Mouse (Mus musculus) midbrain, embryonic 16.5 days (tissue): ENCODE results near the gene Midn. TPM values are rescaled to one million over a fixed set of nuclear protein-coding genes. Genes with fewer than 3 reads are reported as not detected.

Experiments
- ATAC-seq: fragments of 200-750 bp; cut with Nextera tagmentation; 2 replicates; pipeline ENCODE4 v1.8.0; 2017; ENCODE audit warnings: moderate TSS enrichment
- H3K27ac ChIP-seq: fragments of 300-500 bp; sonication (generic); 2 replicates; pipeline ENCODE4 v1.5.1; 2014; ENCODE audit warnings: mild to moderate bottlenecking, low read length, mixed read lengths
- H3K27me3 ChIP-seq: fragments of 300-500 bp; sonication (generic); 2 replicates; pipeline ENCODE4 v1.6.1; 2014; ENCODE audit warnings: low read depth, low read length, mixed read lengths; ENCODE audit not compliant: control insufficient read depth, insufficient read depth
- H3K36me3 ChIP-seq: fragments of 300-500 bp; sonication (generic); 2 replicates; pipeline ENCODE4 v1.6.1; 2014; ENCODE audit warnings: mild to moderate bottlenecking, low read length, moderate library complexity, mixed read lengths; ENCODE audit not compliant: control insufficient read depth, insufficient read depth
- H3K4me1 ChIP-seq: fragments of 300-500 bp; sonication (generic); 2 replicates; pipeline ENCODE4 v1.6.1; 2014; ENCODE audit warnings: mild to moderate bottlenecking, low read length, mixed read lengths; ENCODE audit not compliant: control insufficient read depth, insufficient read depth
- H3K4me2 ChIP-seq: fragments of 300-500 bp; sonication (generic); 2 replicates; pipeline ENCODE4 v1.6.1; 2014; ENCODE audit warnings: mild to moderate bottlenecking, low read length, mixed read lengths
- H3K4me3 ChIP-seq: fragments of 300-500 bp; sonication (generic); 2 replicates; pipeline ENCODE4 v1.5.1; 2014; ENCODE audit warnings: low read depth, mild to moderate bottlenecking, low read length, moderate library complexity, mixed read lengths
- H3K9ac ChIP-seq: fragments of 300-500 bp; sonication (generic); 2 replicates; pipeline ENCODE4 v1.6.1; 2014; ENCODE audit warnings: low read depth, low read length, mixed read lengths
- H3K9me3 ChIP-seq: fragments of 300-500 bp; sonication (generic); replicated peaks from 2 replicates; pipeline ENCODE4 v1.6.1; 2014; ENCODE audit warnings: mild to moderate bottlenecking, low read length, mixed read lengths; ENCODE audit not compliant: control insufficient read depth, poor library complexity, severe bottlenecking
- WGBS: fragments of 180-500 bp; shearing (Covaris S2); extraction: QIAGEN DNeasy Blood & Tissue Kit; methylation state at CpG from one replicate; pipeline ENCODE4 v1.1.7; 2014; 5-methylcytosine and 5-hydroxymethylcytosine counted together
- polyA plus RNA-seq: library from polyadenylated mRNA; unstranded; fragments of >200 nt; fragmentation: Nextera tagmentation; extraction: Ambion mirVana; gene quantifications from 2 replicates; pipeline ENCODE4 v1.2.1, GENCODE M21; 2015

Gene Midn
- polyA plus RNA-seq, 1 experiment from 2014 or later, result 15.5 TPM

DNA sequence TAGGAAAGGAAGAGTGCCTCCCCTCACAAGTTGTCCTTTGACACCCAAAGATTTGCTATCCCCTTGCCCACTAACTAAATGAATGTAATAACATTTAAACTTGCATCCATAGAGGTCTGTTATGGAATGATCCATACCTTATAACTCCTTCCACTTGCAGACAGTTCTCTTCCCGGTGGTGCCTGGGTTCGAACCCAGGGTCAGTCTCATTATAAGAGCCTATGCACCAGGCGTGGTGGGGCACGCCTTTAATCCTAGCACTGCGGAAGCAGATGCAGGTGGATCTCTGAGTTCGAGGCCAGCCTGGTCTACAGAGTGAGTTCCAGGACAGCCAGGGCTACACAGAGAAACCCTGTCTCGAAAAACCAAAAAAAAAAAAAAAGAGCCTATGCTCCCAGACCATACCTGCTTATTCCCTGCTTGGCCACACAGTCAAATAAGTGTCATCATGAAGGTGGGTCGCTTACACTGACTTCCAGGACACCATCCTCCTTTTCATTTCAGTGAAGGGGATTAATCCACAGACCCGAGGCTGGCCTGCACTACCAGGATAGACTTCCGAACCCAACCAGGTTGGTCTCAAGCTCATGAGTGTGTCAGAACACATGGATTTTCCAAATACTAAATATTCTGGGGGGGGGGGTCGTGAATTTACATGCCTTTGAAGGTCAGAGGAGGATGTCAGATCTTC lies 8.0 kb upstream of the Midn start:
- no peak for ATAC-seq
- Histone ChIP-seq H3K4me3 (no peak overlapping the region), H3K9ac (no peak overlapping the region), H3K4me1 (peaks cover 34% of the 10 kb centered on the region), H3K27ac (peak overlapping the region; percentile 96), H3K9me3 (no peaks in the 10 kb centered on the region), H3K36me3 (peaks cover 18% of the 10 kb centered on the region; the same call in 1 of the 2 replicates), H3K27me3 (no peaks in the 10 kb centered on the region), H3K4me2 (no peak overlapping the region)
- 75% methylated on average over 11 of the region's 11 CpGs for WGBS

DNA sequence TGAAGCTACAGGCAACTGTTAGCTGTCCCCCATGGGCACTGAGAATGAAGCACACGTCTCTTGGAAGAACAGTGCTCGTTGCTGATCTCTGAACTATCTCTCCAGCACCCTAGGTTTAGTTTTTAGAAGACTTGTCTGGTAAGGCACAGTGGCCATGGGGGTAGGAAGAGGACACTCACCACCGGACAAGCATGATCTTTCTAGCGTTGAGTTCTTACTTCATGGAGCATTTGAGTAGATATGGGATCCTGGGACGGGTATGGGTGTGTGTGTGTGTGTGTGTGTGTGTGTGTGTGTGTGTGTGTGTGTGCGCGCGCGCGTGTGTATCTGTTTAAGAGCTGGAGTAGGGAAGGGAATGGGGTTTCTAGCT lies 7.4 kb upstream of the Midn start, which contains the start of gene Cbarp:
Cbarp (minus strand) TSS at position 170 of the 370 bp plus-strand sequence.
- Histone ChIP-seq H3K36me3 (peaks cover 17% of the 10 kb centered on the region; the same call in 1 of the 2 replicates), H3K4me2 (peak within 1 kb of the TSS; percentile 97), H3K4me1 (peaks cover 34% of the 10 kb centered on the region), H3K27me3 (no peaks in the 10 kb centered on the region), H3K4me3 (peak within 1 kb of the TSS; percentile 81), H3K9me3 (no peaks in the 10 kb centered on the region), H3K9ac (peak within 1 kb of the TSS; percentile 36), H3K27ac (peak within 1 kb of the TSS; percentile 96)
- 66% methylated on average over 10 of the region's 10 CpGs for WGBS
- no peak for ATAC-seq

DNA sequence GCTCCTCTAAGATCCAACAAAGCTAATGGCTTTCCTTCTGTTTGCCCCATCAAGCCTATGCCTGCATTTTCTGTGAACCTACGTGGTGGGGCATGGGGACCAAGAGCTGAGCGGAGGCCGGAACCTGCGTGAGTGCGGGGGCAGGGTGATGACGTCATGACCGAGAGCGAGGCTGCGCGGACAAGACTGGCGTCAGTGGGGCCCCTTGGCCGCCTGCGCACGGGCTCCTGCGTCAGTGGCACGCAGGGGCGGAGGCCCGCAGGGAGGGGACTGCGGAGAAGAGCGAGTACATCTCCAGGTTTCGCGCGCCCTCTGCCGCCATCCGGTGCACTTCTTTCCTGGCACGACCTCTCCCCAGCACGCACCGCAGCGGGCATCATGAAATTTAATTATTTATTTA lies 6.8 kb upstream of the Midn start:
- Histone ChIP-seq H3K4me1 (peaks cover 30% of the 10 kb centered on the region), H3K27me3 (no peaks in the 10 kb centered on the region), H3K27ac (peak overlapping the region; percentile 85), H3K9ac (peak overlapping the region; percentile 36; the same call in 1 of the 2 replicates), H3K4me2 (peak overlapping the region; percentile 97), H3K36me3 (peaks cover 12% of the 10 kb centered on the region; the same call in 1 of the 2 replicates), H3K4me3 (peak overlapping the region; percentile 81), H3K9me3 (no peaks in the 10 kb centered on the region)
- WGBS, result under 1% methylated on average over 28 of the region's 29 CpGs
- ATAC-seq, result peak; percentile 55

DNA sequence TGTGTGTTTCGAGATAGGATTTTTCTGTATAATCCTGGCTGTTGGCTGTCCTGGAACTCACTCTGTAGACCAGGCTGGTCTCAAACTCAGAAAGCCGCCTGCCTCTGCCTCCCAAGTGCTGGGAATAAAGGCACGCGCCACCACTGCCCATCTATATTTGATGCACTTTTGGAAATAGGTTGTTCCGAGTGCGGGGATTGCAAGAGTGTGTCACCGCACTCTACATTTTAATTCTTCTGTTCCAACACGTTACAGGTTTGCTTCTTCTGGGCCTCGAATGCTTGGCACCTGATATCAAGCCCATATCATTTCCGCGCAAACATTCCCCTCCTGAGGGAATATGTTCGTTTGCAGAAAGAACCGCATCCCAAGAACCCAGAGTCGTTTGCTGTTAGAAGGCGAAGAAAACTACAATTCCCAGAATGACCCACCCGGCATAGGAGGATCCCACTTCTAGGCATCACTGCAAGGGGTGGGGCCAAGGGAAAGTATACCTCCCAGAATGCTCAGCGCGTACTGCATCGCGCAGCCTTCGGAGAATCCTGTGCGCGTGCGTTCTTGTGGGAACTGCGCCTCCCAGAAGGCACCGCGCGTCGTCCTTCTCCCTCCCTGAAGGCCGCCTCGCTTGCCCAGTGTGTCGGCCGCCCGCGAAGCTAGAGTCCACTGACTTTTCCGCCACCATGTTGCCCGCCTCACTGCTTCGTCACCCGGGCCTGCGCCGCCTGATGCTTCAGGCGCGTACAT lies 6.1 kb upstream of the Midn start:
- 1% methylated on average over 43 of the region's 43 CpGs for WGBS
- peak overlapping the region; percentile 97 for H3K4me2 ChIP-seq
- ATAC-seq, result peak; percentile 84
- peaks cover 26% of the 10 kb centered on the region for H3K4me1 ChIP-seq
- H3K36me3 ChIP-seq, result peaks cover 9% of the 10 kb centered on the region; the same call in 1 of the 2 replicates
- H3K9ac ChIP-seq, result peak overlapping the region; percentile 96
- H3K4me3 ChIP-seq, result peak overlapping the region; percentile 81
- H3K27me3 ChIP-seq, result no peaks in the 10 kb centered on the region
- H3K9me3 ChIP-seq, result no peaks in the 10 kb centered on the region
- H3K27ac ChIP-seq, result peak overlapping the region; percentile 85

DNA sequence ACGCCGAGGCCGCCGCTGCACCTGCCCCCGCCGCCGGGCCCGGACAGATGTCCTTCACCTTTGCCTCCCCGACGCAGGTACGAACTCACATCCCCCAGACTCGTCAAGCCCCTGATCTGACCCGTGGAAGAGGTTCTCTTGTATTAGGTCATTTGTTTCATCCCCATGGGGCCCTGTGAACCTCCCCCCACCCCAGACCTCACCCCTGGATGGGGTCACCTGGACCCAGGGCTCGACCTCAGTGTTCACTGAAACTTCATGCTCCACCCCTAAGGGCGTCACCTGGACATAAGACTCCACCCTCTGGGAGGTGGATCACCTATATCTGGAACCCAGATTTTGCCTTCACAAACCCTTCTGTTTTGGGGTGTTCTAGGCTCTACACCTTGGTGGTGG lies 5.5 kb upstream of the Midn start:
- no peaks in the 10 kb centered on the region for H3K27me3 ChIP-seq
- H3K9ac ChIP-seq, result peak overlapping the region; percentile 96
- no peak for ATAC-seq
- under 1% methylated on average over 15 of the region's 15 CpGs for WGBS
- peak overlapping the region; percentile 84 for H3K27ac ChIP-seq
- H3K4me2 ChIP-seq, result peak overlapping the region; percentile 97
- H3K36me3 ChIP-seq, result peaks cover 9% of the 10 kb centered on the region; the same call in 1 of the 2 replicates
- H3K9me3 ChIP-seq, result no peaks in the 10 kb centered on the region
- peaks cover 20% of the 10 kb centered on the region for H3K4me1 ChIP-seq
- H3K4me3 ChIP-seq, result peak overlapping the region; percentile 81

DNA sequence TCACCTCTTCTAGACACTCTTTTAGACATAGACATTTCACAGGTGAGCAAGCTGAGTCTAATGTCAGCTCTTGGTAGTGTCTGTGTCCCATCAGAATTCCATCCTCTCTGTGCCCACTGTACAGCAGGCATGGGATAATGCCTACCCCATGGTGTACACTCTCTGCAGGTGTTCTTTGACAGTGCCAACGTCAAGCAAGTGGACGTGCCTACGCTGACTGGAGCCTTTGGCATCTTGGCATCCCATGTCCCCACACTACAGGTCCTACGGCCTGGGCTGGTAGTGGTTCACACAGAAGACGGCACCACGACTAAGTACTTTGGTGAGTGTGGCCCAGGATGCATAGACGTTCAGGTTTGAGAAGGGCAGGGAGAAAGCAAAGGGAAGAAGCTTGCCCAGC lies 4.4 kb upstream of the Midn start:
- Histone ChIP-seq H3K4me2 (no peak overlapping the region), H3K4me3 (no peak overlapping the region), H3K4me1 (peaks cover 22% of the 10 kb centered on the region), H3K27me3 (no peaks in the 10 kb centered on the region), H3K36me3 (peaks cover 9% of the 10 kb centered on the region; the same call in 1 of the 2 replicates), H3K9me3 (no peaks in the 10 kb centered on the region), H3K27ac (no peak overlapping the region), H3K9ac (no peak overlapping the region)
- WGBS, result 90% methylated on average over 7 of the region's 7 CpGs
- ATAC-seq, result no peak

DNA sequence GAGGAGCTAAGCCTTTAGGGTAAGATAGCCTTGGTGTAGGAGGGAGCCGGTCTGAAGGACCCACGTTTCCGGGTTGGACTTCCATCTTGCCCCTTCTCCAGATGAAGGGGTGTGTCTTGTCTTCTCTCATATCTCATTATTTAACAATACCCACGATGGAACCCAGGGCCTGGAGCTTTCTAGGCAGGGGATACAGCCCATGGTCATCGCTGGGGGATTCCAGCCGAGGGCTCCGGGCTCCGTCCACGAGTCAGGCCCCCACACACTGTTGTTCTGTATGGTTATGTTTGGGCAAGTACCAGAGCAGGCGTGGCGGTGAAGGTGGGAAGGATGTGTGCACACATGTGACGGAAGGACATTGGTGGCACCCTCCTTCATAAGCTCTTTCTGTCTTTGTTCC lies 3.9 kb upstream of the Midn start:
- H3K9ac ChIP-seq, result no peak overlapping the region
- H3K27me3 ChIP-seq, result no peaks in the 10 kb centered on the region
- peaks cover 9% of the 10 kb centered on the region; the same call in 1 of the 2 replicates for H3K36me3 ChIP-seq
- H3K4me3 ChIP-seq, result no peak overlapping the region
- WGBS, result 94% methylated on average over 12 of the region's 12 CpGs
- no peak for ATAC-seq
- no peak overlapping the region for H3K27ac ChIP-seq
- no peaks in the 10 kb centered on the region for H3K9me3 ChIP-seq
- H3K4me1 ChIP-seq, result peaks cover 22% of the 10 kb centered on the region
- no peak overlapping the region for H3K4me2 ChIP-seq

DNA sequence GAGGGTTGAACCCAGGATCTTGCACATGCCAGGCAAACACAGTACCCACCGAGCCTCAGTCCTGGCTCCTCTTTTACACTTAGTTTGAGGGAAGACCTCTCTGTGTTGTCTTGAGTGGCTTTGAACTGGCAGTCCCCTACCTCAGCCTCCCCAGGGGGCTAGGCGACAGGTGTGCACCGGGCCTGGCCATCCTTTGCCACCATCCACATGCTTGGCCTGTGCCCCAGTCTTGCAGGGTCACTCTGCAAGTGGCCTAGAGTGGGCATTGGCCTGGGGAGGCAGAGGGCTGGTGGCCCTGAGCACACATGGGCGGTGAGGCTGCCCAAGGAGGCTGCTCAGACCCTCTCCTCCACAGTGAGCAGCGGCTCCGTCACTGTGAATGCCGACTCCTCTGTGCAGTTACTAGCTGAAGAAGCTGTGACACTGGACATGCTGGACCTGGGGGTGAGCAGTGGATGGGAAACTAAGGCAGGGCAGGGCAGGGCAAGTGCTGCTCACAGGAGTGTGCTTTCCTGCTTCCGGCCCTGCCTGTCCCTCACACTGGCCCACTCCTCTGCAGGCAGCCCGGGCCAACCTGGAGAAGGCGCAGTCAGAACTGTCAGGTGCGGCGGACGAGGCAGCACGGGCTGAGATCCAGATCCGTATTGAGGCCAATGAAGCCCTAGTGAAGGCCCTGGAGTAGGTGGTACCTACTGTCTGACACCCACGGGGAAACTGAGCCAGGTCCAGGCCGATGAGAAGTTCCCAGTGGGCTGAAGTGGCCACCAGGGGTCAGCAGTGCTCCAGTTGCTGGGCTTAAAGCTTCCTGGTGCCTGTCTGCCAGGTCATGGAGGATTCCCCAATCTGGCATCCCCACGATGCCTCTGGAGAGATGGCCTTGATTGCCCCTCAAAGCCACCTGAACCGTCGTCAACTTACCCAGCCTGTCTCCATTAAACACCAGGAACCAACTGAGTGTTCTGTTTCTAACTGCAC lies 2.9 kb upstream of the Midn start:
- Histone ChIP-seq H3K27me3 (no peaks in the 10 kb centered on the region), H3K9ac (no peak overlapping the region), H3K27ac (no peak overlapping the region), H3K9me3 (no peaks in the 10 kb centered on the region), H3K4me2 (no peak overlapping the region), H3K36me3 (peaks cover 9% of the 10 kb centered on the region; the same call in 1 of the 2 replicates), H3K4me1 (peaks cover 22% of the 10 kb centered on the region), H3K4me3 (no peak overlapping the region)
- 67% methylated on average over 20 of the region's 20 CpGs for whole genome bisulfite sequencing
- ATAC-seq, result no peak
